Mouse (Mus musculus) embryo, embryonic 11 days (tissue): ENCODE measurements around the gene Naa38.
"Not testable (repeated sequence)": the region's sequence is repeated elsewhere in the genome, so short reads cannot be mapped to it uniquely, and the experiment has no call there.

Source experiments
- DNase-seq: peaks from one replicate; pipeline ENCODE4 v3.0.0-alpha.2; 2015

Naa38 gene

DNA sequence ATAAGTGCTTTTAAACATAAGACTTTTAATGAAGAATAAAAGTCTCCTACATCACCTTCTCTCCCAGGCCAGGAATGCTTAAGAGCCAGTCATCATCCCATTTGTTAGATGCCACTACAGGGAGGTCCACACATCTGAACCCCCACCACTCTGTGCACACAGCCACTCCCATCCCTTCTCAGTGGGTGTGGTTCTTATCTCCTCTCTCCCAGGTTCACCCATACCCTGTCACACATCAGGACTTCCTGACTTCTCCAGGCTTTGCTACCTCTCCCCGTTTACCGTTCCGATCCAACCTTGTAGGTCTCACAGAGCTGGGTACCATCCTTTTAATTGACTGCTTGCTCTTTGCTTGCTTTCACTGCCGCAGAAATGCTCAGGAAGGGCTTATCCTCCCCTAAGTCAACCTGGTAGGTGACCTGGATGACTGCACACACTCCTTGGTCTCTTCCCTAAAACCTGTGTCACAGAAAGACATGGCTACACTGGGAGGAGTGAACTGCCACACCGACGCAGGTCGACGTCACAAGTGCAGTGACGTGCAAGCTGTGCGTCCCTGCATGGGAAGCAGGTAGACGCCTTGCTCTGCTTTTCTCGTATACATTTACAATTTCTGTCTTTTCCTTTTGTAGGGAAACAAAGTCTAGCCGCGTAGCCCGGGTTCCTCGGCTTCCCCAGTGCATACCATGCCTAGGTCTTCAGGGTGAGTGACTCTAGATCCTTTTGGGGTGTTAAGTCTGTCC lies 21.9 kb upstream of the Naa38 start:
- DNase-seq, result no peak

DNA sequence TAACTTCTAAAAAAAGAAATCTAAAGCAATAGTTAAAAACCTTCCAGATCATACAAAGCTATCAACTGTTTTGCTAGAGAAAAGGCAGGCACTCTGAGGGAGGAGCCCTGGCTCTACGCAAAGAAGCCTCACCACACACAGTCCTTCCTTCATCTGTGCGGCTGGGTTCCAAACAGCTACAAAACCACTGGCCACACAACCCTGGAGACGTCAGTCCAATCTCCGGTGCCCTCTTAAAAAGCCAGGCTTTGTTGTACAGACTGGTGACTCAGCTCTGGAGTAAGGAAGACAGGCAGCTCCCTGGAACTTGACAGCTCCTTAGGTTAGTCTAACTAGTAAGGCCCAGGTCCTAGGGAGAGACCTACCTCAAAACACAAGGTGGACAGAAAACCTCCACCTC lies 19.6 kb upstream of the Naa38 start:
- DNase-seq, result no peak

DNA sequence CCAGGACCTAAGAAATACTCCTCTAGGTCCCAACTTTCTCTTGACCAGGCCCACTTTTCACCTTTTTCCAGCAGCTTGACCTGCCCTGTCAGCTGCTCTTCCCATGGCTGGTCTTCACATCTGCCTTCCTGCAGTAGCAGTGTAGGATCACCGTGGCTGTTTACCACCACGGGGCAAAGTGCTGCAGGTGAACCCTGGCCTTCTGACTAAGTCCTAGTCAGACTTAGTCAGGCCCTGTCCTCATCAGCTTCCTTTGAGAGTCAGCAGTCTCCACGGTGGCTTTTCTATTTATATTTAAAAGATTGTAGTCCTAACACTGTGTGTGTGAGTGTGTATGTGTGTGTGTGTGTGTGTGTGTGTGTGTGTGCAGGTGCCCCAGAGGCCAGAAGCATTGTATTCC lies 17.5 kb upstream of the Naa38 start:
- DNase-seq, result no peak

DNA sequence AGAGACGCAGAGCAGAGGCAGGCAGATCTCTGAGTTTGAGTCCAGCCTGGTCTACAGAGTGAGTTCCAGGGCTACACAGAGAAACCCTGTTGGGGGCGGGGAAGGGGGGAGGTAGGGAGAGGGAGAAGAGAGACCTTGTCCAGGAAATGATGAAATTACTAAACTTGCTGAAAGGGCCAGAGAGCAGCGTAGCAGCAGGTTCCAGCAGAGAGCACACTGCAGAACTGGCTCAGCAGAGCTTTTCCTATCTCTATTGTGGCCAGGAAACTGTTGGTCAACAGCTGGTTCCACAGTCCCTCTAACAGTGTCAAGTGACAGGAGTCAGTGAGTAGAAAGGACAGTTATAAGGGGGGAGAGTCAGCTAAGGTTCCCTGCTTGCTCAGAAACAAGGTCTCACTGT lies 15.7 kb upstream of the Naa38 start:
- DNase-seq, result no peak

DNA sequence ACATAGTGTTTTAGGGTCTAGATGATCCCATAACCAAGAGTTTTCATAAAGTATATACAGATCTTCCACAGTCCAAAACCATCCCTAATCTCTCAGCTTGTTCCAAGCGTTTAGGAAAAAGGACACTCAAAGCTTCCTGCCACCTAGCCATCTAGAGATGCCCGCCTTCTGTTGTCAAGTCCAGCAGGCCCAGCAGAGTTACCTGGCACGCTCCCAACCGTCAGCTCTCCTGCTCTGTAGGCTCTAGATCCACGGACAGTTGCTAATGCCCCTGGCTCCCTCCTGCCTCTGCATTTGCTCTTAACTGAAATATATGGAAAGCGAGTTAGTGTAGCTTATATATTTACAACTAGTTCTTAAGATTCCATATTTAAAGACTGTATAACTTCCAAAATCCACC lies 13.9 kb upstream of the Naa38 start:
- no peak for DNase-seq

DNA sequence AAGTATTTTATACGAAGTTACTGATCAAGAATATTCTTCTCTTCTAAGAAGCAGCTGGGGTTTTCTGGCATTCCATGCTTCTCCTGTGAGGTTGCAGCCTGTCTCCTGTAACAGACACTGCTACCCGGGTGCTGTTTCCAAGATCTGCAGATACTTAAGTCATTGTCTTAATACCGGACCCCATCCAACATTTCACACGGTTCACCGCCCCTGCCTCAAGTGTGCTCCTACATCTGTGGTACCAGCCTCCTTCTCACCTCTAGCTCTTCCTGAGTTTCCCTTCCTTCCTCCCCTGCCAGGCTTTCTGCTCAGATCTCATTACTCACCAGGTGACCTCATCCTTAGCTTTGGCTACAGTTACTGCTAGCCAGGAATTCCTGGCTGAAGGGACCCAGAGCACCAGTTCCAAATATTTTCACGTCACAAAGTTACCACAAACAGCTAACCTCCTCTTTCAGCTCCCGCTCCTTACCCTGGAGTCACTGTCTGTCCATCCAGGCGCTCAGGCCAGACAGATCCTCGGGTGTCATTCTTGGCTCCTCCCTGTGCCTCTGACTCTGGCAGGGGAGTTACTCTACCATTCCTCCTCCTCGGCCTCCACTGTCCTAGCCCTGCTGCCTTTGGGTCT lies 12.7 kb upstream of the Naa38 start:
- no peak for DNase-seq

DNA sequence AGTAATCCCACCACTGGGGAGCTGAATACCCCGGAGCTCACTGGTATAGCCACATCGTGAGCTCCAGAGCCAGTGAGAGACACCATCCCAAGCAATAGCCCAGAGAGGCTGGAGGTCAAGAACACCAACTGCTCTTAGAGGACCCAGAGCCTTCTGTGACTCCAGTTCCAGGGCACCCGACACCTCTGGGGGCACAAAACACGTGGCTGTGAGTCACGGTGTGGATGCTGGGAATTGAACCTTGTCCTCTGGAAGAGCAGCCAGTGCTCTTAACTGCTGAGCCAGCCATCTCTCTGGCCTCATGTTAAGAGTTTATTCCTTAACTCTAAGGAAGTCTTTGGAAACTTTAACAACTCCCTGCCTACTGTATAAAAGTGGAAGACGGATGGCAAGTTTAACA lies 10.3 kb upstream of the Naa38 start:
- DNase-seq, result no peak

DNA sequence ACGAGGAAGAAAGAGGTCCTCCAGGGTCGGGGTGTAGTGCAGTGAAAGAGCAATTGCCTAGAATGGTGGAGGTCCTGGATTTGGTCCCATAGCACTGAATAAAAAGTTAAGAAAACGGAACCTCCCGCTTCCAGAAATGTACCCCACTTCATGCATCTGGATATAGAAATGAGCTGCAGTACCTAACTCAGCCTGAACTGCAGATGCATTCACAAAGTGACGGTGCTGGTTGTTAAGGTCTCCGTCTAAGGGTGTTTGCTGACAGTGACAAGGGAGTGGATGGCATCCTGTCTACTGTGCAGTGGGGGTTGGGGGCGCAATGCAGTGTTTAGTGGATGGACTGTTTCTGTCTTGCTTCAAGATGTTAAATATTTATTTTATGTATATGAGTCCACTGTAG lies 8.5 kb upstream of the Naa38 start:
- DNase-seq, result no peak

DNA sequence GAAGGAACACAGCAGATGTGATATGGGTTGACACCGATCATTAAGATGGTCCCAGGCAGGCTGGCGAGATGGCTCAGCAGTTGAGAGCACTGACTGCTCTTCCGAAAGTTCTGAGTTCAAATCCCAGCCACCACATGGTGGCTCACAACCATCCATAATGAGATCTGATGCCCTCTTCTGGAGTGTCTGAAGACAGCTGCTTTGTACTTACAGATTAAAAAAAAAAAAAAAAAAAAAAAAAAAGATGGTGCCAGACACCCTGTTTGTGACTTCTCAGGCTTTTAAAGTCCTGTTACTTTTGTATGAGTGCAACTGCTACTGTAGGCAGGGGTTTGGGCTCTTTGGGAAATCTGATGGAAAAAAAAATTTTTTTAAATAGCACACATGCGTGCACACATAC lies 6.6 kb upstream of the Naa38 start:
- DNase-seq, result no peak

DNA sequence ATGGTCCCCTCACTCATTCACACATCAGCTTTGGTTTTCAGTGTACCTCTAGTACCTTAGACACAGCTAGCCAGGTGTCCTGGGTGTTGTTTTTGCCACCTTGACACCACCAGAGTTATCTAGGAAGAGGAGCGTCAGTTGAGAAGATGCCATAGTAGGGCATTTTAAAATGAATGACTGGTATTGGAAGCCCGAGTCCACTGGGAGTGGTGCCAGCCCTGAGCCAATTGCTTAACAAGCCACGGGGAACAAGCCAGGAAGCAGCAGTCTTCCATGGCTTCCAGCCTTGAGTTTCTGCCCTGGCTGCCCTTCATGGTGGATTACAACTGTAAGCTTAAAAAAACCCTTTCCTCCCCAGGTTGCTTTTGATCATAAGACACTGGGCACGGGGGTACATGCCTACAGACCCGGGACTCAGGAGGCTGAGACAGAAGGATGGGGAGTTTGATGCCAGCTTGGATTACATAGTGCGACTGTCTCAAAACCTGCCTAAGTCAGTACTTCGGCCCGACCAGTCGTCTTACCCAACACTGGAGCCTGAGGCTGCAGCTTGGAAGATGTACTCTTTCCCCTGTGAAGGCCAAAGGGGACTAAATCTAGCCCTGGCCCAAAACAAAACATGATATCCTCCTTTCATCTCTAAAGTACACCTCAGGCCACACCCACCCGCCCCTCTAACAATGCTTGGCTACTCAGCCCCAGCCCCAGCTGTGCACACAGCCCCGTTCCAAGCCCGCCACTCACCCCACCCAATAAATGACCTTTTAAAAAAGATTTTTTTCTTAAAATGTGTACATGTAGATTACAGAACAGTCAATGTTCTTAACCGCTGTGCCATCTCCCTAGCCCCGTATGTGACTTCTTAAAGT lies 5.5 kb upstream of the Naa38 start:
- no peak for DNase-seq

DNA sequence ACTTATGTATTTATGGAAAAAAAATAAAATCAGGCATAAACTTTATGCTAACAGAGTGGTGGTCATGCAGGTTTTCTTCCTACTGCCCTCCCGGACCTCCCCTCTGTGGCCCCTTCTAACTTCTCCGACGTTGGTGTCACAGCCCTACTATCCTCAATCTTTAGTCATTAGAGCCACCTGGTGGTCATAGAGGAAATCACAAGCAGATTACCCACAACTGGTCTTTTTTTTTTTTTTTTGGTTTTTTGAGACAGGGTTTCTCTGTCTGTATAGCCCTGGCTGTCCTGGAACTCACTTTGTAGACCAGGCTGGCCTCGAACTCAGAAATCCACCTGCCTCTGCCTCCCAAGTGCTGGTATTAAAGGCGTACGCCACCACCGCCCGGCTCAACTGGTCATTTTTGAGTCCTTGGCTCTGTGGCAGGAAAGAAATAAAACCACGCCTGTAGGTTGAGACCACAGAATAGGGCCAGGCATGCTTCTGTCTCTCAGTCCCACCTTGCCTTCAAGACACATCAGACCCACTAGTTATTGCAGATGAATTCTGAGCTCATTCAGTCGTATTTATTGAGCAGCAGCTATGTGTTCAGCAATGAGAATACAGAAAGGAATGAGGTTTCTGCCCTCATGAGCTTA lies 4.8 kb upstream of the Naa38 start:
- DNase-seq, result peak; percentile 90

DNA sequence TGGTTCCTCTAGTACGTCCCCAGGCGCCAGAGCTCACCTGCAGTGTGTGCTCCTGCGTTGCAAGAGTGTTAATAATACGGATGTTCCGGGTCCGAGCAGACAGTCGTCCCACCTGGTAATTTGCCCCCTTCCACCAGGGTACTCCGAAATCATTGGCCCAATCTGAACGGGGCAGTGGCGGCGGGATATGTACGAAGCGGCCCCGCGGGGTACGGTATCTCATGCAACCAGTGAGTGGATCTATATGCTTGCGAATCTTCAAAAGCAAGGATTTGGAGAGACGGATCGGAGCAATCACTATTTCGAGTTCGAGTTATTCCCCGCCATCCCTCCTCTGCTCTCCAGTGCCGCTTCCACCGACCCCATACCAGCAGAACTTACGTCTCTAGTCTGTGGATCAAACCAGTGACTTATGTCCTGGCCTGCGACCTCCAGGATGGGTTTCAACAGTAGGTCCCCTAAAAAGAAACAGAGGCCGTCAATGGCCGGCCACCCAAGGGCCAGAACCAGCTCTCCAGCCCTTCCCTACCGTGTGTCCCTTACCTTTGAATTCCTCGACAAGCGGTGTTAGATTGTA lies 608 bp upstream of the Naa38 start:
- not testable (repeated sequence) for DNase-seq

DNA sequence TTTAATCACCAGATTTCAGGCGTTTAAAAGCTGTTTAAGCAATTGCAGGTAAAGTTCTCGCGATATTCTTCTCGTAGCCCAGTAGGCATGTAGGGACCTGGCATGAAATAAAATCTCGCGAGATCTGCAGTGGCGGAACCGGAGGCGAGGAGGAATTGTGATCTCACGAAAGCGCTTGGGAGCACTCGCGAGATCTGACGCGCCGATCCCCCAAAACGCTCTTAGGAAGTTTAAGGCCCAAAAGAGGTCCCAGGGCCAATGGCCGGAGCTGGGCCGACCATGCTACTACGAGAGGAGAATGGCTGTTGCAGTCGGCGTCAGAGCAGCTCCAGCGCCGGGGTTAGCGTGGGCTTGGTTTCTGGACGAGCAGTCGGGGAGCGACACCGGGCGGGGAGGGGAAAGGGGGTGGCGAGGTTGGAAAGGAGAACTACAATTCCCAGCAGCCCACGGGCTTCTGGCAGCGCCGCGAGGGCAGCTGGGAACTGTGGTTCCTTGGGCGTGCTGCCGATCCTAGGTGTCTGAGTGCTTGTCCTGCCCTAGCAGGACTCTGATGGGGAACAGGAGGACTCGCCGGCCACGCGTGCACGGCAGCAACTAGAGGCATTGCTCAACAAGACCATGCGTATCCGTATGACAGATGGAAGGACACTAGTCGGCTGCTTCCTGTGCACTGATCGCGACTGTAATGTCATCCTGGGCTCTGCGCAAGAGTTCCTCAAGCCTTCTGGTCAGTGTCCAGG lies 517 bp downstream of the Naa38 start:
- peak; percentile 99 for DNase-seq

DNA sequence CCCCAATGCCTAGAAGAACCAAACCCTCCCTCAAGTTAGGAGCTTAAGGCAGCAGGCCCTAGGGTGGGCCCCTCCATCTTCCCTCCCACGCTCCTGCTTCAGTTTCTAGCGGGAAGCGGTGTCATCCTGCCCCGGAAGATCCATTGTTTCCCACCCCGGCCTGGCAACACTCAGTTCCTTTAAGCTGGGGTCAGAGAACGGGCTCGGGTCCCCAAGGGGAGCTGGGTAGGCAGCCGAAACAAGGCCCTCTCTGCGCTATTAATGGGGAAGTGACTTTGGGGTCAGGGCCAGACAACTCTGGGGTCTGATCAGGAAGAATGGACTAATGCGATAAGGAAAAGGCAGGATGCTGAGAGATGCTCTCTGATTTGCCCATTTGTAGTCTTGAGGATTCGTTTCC lies 1.5 kb downstream of the Naa38 start:
- peak; percentile 39 for DNase-seq

DNA sequence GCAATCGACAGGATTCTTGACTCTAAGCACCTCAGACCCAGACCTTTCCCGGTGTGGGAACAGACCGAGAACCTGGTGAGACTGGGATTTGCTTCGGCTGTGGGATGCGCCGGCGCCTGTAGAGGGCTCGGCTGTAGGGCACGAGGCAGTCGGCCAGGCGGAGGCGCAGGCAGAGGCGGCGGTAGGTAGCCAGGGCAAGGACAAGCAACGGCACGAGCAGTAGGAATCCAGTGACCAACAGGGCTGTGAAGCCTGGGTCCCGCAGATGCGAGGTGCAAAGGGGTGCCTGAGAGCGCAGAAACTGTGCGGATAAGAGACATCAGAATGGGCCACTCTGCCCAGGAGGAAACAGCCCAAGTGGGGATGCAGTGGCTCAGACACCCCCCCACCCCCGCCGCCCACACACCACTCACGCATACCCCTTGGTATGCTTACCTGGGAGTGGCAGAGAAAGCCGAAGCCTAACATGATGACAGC lies 2.3 kb downstream of the Naa38 start:
- DNase-seq, result peak; percentile 48

DNA sequence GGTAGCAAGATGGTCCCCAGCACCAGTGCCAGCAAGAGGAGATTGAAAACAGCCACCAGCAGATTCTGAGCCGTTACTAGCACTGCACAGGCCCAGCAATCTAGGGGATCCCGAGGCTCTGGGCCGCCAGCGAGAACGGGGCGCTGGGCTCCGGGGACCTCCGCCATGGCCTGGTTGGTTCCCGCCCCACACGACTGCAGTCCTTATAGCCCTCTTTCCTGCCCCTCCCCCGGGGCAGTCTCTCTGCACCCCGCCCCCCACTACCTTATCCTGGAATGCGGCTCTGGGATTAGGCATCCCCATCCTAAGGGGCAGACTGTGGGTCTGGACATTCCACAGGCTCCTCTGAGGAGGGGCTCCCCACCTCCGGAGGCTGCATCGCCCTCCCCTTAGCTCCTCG lies 2.8 kb downstream of the Naa38 start, which contains the start of gene Tmem88:
Gene Tmem88 (minus strand): TSS at position 176 of the 400 bp plus-strand sequence.
- DNase-seq, result peak; percentile 77

DNA sequence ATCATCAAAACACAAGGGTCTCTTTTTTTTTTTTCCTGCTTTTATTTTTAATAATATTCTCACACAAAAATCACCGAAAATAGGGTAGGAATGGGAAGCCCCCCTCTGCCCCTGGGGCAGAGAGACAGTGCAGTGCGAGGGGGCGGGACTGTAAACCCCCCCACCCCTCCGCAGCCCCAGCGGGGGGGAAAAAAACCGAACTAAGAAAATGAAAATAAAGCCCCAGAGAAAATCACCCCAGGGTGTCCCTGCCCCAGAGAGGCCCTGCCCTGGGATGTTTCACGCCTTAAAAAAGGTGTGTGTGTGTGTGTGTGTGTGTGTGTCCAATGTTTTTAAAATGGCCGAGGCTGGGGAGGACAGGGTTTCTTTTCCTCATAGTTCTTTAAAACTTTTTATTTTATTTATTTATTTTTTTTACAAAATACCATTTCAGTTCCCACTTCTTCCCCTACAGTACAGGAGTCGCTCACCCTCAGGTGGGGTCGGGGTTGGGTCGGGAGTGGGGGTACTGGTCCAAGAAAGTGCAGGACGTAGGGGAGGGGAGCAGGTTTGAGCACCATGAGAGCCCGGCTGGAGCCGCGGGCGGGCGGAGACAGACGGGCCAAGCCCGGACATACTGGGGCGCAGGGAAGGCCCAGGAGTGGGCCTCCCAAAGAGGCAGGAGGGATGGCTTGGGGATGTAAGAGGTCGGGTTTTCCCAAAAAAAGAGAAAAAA lies 3.4 kb downstream of the Naa38 start:
- DNase-seq, result peak; percentile 52

DNA sequence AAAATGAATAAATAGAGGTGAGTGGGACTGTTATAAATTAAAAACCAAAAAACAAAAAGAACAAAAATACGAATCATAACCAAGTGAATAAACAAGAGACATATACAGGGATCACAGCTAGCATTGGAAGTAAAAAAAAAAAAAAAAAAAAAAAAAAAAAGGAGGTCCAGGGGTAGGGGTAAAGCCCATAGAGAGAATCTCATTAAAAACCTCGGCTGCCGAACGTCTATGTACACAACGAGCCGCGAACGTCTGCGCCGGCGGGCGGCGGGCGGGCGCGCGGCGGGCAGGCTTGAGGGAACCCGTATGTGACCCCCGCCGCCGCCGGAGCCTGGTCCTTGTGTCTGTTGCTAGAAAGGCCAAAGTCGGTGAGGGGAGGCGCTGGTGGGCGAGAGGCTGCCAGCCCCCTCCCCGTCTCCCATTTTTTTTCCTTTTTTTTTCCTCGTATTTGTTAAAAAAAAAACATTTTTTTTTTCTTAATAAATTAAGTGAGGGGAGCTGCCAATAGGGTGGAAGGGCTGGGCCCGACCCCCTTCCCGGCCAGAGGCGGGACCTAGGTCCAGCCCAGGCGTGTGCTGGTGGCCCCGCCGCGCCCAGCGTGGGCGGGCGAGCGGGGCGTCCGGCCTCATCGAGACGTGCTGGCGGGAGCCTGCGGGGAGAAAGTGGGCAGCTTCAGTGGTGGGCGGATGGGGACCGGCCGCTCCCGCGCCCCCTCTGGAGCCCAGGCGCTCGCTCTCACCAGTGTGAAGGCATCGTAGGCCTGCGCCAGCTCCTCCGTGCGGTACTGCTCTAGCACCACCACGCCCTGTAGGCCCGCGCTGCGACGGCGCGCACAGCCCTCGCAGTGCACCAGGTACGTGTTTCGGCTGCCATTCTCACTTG lies 4.2 kb downstream of the Naa38 start:
- DNase-seq, result peak; percentile 76

DNA sequence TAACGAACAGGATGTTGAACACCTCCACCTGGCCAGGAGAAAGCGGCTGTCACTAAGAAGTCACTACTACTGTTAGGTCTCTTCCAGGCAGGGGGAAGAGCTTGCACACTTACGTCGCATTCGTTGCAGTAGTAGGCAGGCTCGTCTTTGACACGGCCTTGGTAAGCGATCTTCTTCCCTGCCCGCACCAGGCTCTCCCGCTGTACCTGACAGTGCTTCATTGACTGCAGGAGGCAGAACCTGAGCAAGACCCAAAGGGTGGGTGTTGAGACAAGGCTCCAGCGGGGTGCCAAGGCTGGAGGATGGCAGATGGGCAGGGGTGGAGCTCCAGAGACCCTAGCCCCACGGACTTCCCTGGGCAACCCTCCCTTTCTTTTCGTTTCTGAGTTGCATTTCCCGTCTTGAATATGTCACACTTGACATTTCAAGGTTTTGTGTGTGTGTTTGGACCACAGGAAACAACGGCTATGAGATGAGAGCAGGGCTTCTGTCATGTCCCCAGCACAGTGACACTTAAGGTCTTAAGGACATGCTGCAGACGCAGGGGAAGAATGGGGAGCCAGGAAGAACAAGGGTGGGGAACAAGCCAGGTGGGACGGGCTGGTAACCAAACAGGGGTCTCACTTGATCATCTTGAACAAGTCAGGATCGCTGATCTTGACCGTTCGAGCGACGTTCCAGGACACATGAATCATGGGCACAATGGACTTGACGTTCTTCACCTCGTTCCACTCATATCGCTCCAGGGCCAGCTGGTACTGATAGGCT lies 5.0 kb downstream of the Naa38 start:
- DNase-seq, result no peak
